Comparison of ENCODE assay signal across 8 mouse cellular contexts in genomic region chr4:21931772-21932630, GRCm38 (mm10). TPM values are rescaled to one million over a fixed set of nuclear protein-coding genes. Genes with fewer than 3 reads are reported as not detected.
DNase-seq lines count a peak whose midpoint lies in the region; ATAC-seq and TF ChIP-seq lines count a peak whose summit lies in the region.

No protein-coding gene starts in this region.

- intact Hi-C loops in gastrocnemius, postnatal 14 days (cut with DNase I; ENCODE audit: low total_unique reads) = no loop called here
- intact Hi-C loops in gastrocnemius, postnatal 36 days (cut with DNase I) = no loop called here

- no peaks in the 10 kb centered on the region for H3K4me1 ChIP-seq in embryonic facial prominence, embryonic 11.5 days (ENCODE audit: control insufficient read depth, insufficient read depth, low read length)
- no peaks in the 10 kb centered on the region for H3K4me1 ChIP-seq in intestine, postnatal 0 days (replicated peaks; ENCODE audit: control insufficient read depth, insufficient read depth, low read length)
- peaks cover 20% of the 10 kb centered on the region for H3K4me1 ChIP-seq in neural tube, embryonic 14.5 days (ENCODE audit: control insufficient read depth, insufficient read depth, low read length)

- WGBS in embryonic facial prominence, embryonic 11.5 days = 17% methylated on average over 22 of the region's 23 CpGs
- WGBS in intestine, postnatal 0 days = 8% methylated on average over 23 of the region's 23 CpGs
- WGBS in neural tube, embryonic 14.5 days = 4% methylated on average over 23 of the region's 23 CpGs

- peak overlapping the region; percentile 97 for H3K9ac ChIP-seq in embryonic facial prominence, embryonic 11.5 days (replicated peaks; ENCODE audit: low read length)
- peak overlapping the region; percentile 74 for H3K9ac ChIP-seq in intestine, postnatal 0 days (ENCODE audit: low read depth, low read length)
- peak overlapping the region; percentile 99 for H3K9ac ChIP-seq in neural tube, embryonic 14.5 days (replicated peaks; ENCODE audit: low read depth, low read length)

- peak; percentile 15; the same call in 1 of the 2 replicates for ATAC-seq in embryonic facial prominence, embryonic 11.5 days (replicated peaks; ENCODE audit: insufficient number of reproducible peaks, low FRiP score, low TSS enrichment, low read depth)
- peak; percentile 14; the same call in 1 of the 2 replicates for ATAC-seq in intestine, postnatal 0 days
- peak; percentile 39 for ATAC-seq in neural tube, embryonic 14.5 days (ENCODE audit: low read depth)

- peak; percentile 7 for DNase-seq in gastrocnemius, postnatal 14 days
- no peak for DNase-seq in gastrocnemius, postnatal 36 days
- peak; percentile 43 for DNase-seq in embryonic facial prominence, embryonic 11.5 days (ENCODE audit: low spot score)
- DNase-seq in ovary, postnatal 10 days (ENCODE audit: low spot score) = no peak
- no peak for DNase-seq in adrenal gland, adult 8-10 months

- H3K27me3 ChIP-seq in C2C12 (ENCODE audit: control insufficient read depth, insufficient read depth, insufficient read length) = no peaks in the 10 kb centered on the region
- H3K27me3 ChIP-seq in embryonic facial prominence, embryonic 11.5 days (ENCODE audit: control insufficient read depth, insufficient read depth, low read length) = no peaks in the 10 kb centered on the region
- H3K27me3 ChIP-seq in intestine, postnatal 0 days (replicated peaks; ENCODE audit: control insufficient read depth, insufficient read depth, low read length) = no peaks in the 10 kb centered on the region
- no peaks in the 10 kb centered on the region for H3K27me3 ChIP-seq in neural tube, embryonic 14.5 days (ENCODE audit: control insufficient read depth, insufficient read depth, low read length)

- no peaks in the 10 kb centered on the region for H3K79me3 ChIP-seq in C2C12 (ENCODE audit: low read depth)

- H3K79me2 ChIP-seq in C2C12 (ENCODE audit: control insufficient read depth, insufficient read depth) = peaks cover 14% of the 10 kb centered on the region

- peak overlapping the region; percentile 72 for H3K4me2 ChIP-seq in embryonic facial prominence, embryonic 11.5 days (ENCODE audit: low read depth, low read length)
- peak overlapping the region; percentile 98 for H3K4me2 ChIP-seq in intestine, postnatal 0 days (replicated peaks; ENCODE audit: low read depth)
- H3K4me2 ChIP-seq in neural tube, embryonic 14.5 days (ENCODE audit: low read depth, low read length) = peak overlapping the region; percentile 83

- H3K36me3 ChIP-seq in C2C12 (ENCODE audit: control insufficient read depth, insufficient read depth) = peaks cover 1% of the 10 kb centered on the region
- H3K36me3 ChIP-seq in embryonic facial prominence, embryonic 11.5 days (replicated peaks; ENCODE audit: control insufficient read depth, insufficient read depth, low read depth, low read length) = no peaks in the 10 kb centered on the region
- no peaks in the 10 kb centered on the region for H3K36me3 ChIP-seq in intestine, postnatal 0 days (ENCODE audit: control insufficient read depth, insufficient read depth)
- no peaks in the 10 kb centered on the region; the same call in 1 of the 2 replicates for H3K36me3 ChIP-seq in neural tube, embryonic 14.5 days (ENCODE audit: control insufficient read depth, insufficient read depth, low read length)

- no peaks in the 10 kb centered on the region for H3K9me3 ChIP-seq in embryonic facial prominence, embryonic 11.5 days (replicated peaks; ENCODE audit: control insufficient read depth, low read length)
- H3K9me3 ChIP-seq in intestine, postnatal 0 days (ENCODE audit: control insufficient read depth) = no peaks in the 10 kb centered on the region
- H3K9me3 ChIP-seq in neural tube, embryonic 14.5 days (ENCODE audit: control insufficient read depth, low read length) = no peaks in the 10 kb centered on the region

- peak overlapping the region; percentile 49 for H3K4me3 ChIP-seq in C2C12 (ENCODE audit: insufficient read depth, poor library complexity, severe bottlenecking)
- peak overlapping the region; percentile 67 for H3K4me3 ChIP-seq in embryonic facial prominence, embryonic 11.5 days (ENCODE audit: low read depth, low read length)
- H3K4me3 ChIP-seq in intestine, postnatal 0 days (ENCODE audit: low read depth, low read length) = peak overlapping the region; percentile 68
- H3K4me3 ChIP-seq in neural tube, embryonic 14.5 days (ENCODE audit: low read depth, low read length) = peak overlapping the region; percentile 83

- no peak for TF ChIP-seq CTCF in C2C12 (IDR thresholded peaks at IDR 0.05; ENCODE audit: control insufficient read depth, insufficient read depth, insufficient read length)
- no peak for TF ChIP-seq CTCF in intestine, postnatal 0 days (IDR thresholded peaks at IDR 0.05; ENCODE audit: low read depth)

- 0 out of 2 replicates have a peak overlapping the region, but pooled peaks have one; percentile 81 for H3K27ac ChIP-seq in embryonic facial prominence, embryonic 11.5 days (replicated peaks; ENCODE audit: low read depth, low read length)
- peak overlapping the region; percentile 72 for H3K27ac ChIP-seq in intestine, postnatal 0 days (ENCODE audit: low read depth, low read length)
- H3K27ac ChIP-seq in neural tube, embryonic 14.5 days (ENCODE audit: low read depth, low read length) = peak overlapping the region; percentile 93

- H3ac ChIP-seq in C2C12 (ENCODE audit: control insufficient read depth, insufficient read length, low read depth) = peak overlapping the region; percentile 61

TF ChIP-seq in C2C12, 6 proteins besides CTCF, POLR2A, EP300 and RAD21:
- TF ChIP-seq MYOD1 (IDR thresholded peaks at IDR 0.05; ENCODE audit: control insufficient read depth, insufficient read length, low read depth) = no peak
TF ChIP-seq in C2C12: peak in this region for 0.

RNA-seq across cellular contexts. Expression of gene Faxc, which starts 0.9 kb away (rescaled TPM):
- 1 to 10 TPM; 1.6 to 1.9 TPM for total RNA-seq in gastrocnemius, postnatal 14 days (2021)
- under 1 TPM; 0.54 to 0.81 TPM for total RNA-seq in gastrocnemius, postnatal 36 days (2021)
- polyA plus RNA-seq in C2C12 (2012; fragmentation: generic; extraction: Trizol) = 7.3 TPM
- polyA plus RNA-seq in embryonic facial prominence, embryonic 11.5 days (2014; fragmentation: Nextera tagmentation; extraction: Ambion mirVana) = 15.3 and 15.7 TPM in 2 replicates
- 1.5 TPM in 2 replicates for polyA plus RNA-seq in intestine, postnatal 0 days (2015; fragmentation: Nextera tagmentation; extraction: Ambion mirVana)
- 23.8 and 35.0 TPM in 2 replicates for polyA plus RNA-seq in neural tube, embryonic 14.5 days (2014; fragmentation: Nextera tagmentation; extraction: Ambion mirVana)
- total RNA-seq in adrenal gland, adult 8-10 months (2022) = 1 to 10 TPM; 6.2 to 9.8 (median 7.7) TPM

RNA-seq across cellular contexts. Expression of gene Coq3, which starts 52.5 kb away (rescaled TPM):
- total RNA-seq in gastrocnemius, postnatal 14 days (2021) = 10 to 100 TPM; 14.3 to 16.7 TPM
- total RNA-seq in gastrocnemius, postnatal 36 days (2021) = 10 to 100 TPM; 13.7 to 16.4 TPM
- 11.3 TPM for polyA plus RNA-seq in C2C12 (2012; fragmentation: generic; extraction: Trizol)
- polyA plus RNA-seq in embryonic facial prominence, embryonic 11.5 days (2014; fragmentation: Nextera tagmentation; extraction: Ambion mirVana) = 13.5 and 16.5 TPM in 2 replicates
- polyA plus RNA-seq in intestine, postnatal 0 days (2015; fragmentation: Nextera tagmentation; extraction: Ambion mirVana) = 11.8 and 12.0 TPM in 2 replicates
- polyA plus RNA-seq in neural tube, embryonic 14.5 days (2014; fragmentation: Nextera tagmentation; extraction: Ambion mirVana) = 14.5 and 14.6 TPM in 2 replicates
- 10 to 100 TPM; 15.6 to 19.7 (median 17.2) TPM for total RNA-seq in adrenal gland, adult 8-10 months (2022)

Comparison
In these comparisons a context has a peak if more than half of its experiments do, and no peak if none do; other contexts are left out.
1. DNase-seq: peak in gastrocnemius, postnatal 14 days (single experiment) and embryonic facial prominence, embryonic 11.5 days (single experiment); none in gastrocnemius, postnatal 36 days (0 of 2), ovary, postnatal 10 days (single experiment) and adrenal gland, adult 8-10 months (single experiment).
2. Peak in every context shown above with its lines, with median percentiles within 50 percentile points of each other: H3K4me3 ChIP-seq, ATAC-seq, H3K27ac ChIP-seq, H3K4me2 ChIP-seq and H3K9ac ChIP-seq.